Mouse (Mus musculus) right cerebral cortex, adult 2 months (tissue): ENCODE measurements around the gene Arid5b.
"Not testable (repeated sequence)": the region's sequence is repeated elsewhere in the genome, so short reads cannot be mapped to it uniquely, and the experiment has no call there.

Experiments
- DNase-seq, 2 experiments: peaks; one replicate each; pipeline ENCODE4 v3.0.0; 2021 to 2022; ENCODE audit warnings: low spot score in 2 of 2

Arid5b gene

DNA sequence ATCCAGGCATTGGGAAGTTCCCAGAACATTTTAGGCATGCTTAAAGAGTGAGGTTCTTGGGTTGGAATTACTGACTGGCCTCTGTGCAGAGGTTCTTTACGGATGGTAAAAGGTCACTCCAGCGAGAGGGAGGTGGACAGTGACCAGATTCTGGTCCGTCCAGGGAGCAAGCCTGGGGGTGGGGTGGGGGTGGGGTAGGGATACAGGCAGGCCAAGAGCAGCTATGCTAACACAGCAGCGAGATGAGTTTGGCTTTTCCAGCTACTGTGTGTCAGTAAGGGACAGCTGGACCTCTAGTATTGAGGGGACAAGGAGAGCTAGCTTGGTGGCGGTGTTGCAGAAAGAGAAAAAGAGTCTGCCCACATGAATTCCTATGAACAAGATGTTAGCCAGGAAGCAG lies 167.9 kb downstream of the Arid5b start:
- no peak for DNase-seq

DNA sequence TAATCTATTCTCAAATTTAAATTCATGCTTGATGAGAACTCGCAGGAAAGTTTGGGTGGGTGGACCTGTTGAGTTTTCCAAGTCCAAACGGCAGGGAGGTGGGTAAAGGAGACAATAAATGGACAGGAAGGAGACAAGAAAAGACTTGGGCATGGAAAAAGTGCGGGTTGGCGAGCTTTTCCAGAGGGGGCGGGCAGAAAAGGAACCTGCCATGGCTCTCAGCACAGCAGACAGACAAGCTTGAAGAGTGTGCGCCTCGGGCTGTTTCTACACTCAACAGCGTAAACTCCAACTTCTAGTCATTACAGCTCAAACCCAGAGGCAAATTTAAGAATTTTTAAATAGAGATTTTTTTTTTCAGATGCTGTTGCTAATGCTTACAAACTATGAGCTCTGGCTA lies 168.4 kb downstream of the Arid5b start:
- DNase-seq: peak in 1 of 2 experiments; percentile 39

DNA sequence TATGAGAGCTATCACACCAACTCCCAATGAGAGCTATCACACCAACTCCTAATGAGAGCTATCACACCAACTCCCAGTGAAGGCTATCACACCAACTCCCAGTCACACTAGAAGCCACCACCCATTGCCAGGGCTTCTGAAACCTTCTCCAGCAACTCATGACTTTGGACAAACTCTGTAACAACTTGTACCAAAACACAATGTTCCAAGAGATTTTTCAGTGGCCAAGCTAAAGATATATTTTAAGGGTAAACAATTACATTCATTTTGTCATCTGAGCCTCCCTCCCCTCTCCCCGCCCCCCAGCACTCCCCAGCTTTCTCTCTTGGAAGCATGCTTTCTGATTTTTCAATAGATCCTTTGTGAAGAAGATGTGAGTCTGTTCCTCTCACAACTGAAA lies 168.9 kb downstream of the Arid5b start:
- DNase-seq: no peak

DNA sequence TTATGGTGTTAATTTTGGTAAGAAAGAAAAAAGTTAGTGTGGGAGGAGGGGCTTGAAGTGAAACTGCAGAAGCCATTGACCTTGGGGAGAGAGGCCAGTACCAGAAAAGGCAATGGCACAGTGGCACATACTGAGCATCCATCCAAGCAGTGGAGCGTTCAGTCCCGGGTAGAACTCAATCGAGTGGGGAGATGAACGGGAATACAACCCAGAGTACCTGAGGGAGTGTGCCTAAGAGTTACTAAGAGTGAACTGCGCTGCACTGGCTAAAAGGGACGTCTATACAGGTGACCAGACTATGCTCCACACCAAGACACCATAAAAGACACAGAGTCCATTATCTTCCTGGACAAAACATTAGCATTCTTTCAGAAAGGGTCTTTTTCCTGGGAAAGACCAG lies 170.8 kb downstream of the Arid5b start:
- DNase-seq: no peak

DNA sequence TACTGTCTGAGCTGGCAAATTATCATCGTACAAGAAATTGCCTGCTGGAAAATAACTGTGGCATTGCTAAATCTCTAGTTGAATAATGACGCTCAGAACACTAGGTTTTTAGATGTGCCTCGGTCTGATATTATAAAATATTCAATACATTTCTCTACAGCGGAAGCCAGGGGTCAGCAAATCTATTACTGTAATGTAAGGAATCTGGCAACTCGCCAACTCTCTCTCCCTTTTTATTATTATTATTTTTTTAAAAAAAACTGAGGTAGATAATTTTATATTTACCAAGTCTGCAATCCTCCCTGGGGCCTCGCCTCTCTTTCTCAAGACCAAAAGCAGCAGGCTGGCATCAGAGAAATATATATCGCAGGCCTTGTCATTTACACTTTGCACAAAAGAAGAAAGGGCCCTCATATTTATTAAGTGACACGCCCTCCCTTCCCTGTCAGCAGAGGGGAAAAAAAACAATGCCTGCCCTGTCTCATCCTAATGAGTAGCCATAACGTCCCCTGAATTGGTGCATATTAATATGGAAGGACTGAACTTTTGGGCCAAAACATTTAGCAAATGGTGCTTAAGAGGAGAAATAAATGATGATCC lies 172.1 kb downstream of the Arid5b start:
- DNase-seq: no peak

DNA sequence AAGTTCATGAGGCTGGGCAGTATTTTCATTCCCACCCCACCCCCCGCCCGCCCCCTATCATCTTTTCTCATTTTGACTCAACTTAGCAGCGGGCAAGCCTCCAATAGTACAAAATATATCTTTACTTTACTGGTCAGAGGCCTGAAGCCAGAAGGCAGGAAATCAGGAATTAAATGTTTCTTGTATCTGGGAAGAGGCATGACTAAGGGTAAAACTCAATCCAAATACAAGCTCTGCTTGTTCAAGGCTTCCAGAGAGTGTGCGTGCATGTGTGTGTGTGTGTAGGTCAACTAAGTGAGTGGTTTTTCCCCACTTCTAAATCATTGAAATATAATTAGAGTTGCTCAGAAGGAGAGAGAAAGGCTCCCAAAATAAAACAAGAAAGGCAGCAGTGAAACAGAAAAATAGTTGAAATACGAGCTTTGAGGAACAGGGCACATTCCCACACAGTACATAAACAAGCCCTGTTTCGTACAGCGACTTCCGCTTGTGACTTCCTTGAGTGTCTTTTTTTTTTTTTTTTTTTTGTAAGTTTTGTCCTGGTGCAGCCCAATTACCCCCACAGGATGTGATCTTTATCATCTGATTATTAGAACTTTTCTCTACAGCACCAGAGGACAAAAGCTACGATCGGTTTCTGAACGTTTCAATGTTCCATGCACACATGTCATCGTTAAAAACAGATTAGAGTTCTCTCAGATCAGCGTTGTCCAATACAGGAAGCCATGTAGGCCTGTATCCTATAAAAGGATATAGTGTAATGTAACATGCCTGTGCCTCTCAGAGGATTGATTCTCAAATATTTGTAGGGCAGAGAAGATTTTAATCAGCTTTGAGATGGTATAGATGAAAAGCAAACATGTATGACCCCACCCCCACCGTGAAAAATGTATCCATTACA lies 173.4 kb downstream of the Arid5b start:
- no peak for DNase-seq

DNA sequence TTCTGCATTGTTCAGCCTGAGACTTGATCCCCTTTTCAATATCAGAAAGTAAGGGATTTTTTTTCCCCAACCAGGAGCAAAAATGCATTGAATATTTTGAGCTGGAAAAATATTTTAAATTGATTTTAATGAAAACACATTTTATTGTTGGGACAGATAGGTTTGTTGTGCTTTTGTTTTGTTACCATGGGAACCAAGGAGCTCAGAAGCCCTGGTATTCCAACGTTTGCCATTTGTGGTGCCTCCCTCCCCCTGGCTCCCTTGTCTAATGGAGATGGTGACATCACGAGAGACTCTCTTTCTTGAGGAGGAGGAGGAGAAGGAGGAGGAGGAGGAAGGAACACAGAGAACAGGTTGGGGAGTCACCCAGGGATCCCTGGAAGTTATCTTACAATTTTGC lies 174.1 kb downstream of the Arid5b start:
- DNase-seq: no peak

DNA sequence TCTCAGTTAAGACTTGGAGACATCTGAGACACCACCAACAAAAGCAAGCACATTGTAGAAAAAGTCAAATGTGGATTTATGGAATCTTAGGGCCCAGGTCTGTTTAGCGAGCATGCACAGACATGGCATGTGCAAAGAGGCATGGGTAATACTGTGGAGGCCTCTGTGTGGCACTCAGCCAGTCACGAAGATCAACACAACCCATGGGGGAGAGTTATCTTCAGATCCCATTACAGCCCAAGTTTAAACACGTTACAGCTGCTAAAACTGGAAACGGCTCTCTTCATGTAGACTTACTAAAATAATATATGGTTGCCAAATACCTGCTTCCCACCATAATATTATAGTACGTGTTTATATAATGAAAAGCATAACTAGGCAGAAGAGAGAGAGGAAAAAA lies 174.6 kb downstream of the Arid5b start:
- DNase-seq: peak in 1 of 2 experiments; percentile 35

DNA sequence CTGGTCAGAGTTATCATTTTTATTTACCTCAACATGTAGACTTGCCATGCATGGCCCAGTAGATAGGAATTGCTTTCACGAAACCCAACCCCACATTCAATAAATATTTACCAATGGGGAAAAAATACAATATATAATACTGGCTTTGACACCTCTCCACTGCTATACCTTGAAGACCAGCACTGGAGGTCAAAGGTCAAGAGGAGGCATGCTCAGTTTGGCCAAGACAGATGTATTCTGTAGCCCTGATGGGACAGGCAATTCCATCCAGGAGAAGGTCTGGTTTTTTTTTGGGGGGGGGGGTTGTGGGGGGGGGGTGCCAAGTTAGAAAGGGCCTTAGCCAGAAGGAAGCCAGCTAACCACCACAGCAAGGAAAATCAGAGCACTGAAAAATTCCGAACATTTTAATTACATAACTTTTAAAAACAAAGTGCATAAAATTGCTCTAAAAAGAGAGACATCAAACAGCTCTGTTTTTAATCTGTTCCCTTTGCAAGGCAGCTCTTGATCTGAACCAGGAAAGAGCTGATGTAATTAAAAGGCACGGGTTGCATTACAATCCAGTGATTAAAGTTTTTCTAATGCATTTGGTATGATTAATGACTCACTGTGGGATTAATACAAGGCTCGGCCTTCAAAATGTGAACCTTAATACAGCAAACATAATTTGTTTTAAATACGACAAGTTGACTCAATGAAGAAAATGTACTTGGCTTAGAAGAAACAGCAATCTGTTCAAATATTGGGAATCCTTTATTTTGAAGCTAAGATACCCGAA lies 175.3 kb downstream of the Arid5b start:
- no peak for DNase-seq

DNA sequence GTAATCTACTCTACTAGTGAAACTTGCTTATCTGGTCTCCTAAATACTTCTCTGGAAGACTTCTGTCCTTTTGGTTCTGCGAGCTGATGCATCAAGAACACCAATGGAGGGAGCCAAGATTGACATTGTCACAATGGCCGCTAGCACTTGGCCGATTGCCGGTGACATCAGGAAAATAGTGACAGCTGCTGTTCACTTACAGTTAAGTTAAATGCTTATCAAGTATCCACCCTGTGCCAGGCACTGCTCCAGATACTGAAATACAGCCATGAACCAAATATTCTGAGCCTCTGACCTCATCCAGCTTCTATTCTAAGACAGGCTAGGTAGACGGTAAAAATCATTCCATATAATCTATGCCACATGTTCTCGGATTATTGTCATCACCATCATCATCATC lies 176.0 kb downstream of the Arid5b start:
- no peak for DNase-seq

DNA sequence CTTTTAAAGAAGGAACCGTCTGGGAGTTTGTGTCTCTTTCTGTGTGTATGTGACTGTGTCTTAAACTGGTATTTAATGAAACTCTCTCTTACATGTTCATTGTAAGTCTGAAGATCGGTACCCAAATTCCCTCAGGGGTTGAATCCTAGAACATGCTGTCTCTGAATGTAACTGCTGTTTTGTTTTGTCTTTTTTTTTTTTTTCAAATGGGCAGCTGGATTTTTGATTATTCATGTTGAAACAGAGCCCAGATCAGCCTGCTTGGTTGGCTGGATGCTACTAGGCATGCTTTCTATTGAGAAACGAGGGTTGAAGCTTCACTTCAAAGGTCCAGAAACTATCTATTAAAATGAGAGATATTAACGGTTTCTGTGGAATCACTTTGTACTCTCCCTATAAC lies 177.3 kb downstream of the Arid5b start:
- DNase-seq: no peak

DNA sequence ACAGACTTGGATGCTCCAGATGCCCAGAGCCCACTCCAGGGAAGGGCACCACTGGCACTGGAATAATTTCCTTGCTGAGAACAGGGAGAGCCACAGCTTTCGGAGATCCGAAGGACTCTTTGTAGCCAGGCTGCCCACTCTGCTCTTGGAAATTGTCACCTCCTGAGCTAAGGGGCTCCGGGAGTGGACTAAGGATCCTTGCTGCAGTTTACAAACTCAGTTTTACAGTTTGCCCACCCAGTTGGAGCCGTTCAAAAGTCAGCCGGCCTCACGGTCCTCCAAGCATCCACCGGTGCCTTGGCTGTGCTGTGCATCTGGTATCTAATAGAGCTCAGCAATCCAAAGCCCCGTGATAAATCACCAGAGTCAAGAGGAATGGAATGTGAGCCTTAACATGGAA lies 178.0 kb downstream of the Arid5b start:
- no peak for DNase-seq

DNA sequence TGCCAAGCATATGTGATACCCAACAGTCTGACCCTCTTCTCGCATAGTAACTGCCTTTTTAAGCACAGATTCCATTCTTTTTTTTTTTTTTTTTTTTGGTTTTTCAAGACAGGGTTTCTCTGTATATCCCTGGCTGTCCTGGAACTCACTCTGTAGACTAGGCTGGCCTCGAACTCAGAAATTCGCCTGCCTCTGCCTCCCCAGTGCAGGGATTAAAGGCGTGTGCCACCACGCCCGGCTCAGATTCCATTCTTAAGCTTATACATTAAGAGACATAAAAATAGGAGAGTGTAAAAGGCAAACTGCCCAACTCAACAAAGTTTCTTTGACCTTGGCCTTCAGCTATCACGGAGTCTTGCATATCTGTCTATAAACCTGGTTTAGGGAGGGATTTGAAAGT lies 178.7 kb downstream of the Arid5b start:
- DNase-seq: not testable (repeated sequence)

DNA sequence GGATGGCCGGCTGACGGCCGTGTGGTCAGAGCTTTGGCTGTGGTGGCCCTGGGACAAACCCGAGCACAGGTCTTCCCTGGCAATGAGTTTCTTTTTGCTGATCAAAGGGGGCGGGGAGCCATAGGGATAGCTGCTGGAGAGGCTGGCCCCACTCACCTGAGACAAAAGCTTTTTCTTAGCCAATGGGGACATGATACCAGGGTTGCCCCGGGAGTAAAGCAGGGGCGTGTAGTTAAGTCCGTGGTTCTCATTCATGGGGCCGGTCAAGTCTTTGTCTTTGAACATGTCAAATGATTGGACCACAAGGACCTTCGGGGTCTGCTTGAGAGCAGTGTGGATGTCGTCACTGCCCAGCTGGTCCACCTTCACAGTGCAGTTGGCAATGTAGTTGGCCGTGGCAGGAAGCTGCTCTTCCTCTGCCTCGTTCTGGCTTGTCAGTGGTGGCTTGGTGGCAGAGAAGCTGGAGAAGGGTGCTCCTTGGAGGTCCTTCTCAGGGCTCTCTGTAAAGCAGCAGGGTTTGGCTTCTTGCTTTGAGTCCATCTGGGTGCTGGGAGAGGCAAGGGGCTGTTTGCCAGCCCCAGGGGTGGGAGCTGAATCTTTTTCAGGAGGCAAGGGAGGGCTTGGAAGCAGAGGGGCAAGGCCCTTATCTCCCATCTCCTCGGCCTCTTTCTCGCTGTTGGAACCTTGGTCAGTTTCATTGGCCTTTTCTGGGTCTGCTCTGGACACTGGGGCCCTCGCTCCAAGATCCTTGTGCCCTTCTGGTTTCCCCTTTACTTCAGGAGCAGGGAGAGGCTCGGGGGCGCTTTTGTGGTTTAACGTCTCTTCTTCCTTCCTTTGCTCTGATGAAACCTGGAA lies 180.5 kb downstream of the Arid5b start:
- no peak for DNase-seq

DNA sequence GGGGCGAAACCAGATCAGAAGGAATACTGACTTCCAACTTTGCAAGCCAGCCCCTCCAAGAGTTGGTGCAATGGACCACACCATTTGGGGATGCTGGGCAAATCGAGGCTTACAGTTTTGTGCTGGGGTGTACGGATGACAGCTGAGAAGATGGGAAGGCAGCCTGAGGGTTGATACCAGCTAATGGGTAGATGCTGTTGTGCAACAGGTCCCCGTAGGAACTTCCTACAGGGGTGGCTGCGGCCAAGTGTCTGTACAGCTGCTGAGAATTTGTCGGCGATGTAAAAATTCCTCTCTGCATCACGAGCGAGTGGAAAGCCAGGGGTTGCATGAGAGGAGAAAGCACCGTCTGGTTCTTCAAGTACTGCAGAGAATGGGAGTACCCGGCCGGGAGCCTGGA lies 182.1 kb downstream of the Arid5b start:
- no peak for DNase-seq

DNA sequence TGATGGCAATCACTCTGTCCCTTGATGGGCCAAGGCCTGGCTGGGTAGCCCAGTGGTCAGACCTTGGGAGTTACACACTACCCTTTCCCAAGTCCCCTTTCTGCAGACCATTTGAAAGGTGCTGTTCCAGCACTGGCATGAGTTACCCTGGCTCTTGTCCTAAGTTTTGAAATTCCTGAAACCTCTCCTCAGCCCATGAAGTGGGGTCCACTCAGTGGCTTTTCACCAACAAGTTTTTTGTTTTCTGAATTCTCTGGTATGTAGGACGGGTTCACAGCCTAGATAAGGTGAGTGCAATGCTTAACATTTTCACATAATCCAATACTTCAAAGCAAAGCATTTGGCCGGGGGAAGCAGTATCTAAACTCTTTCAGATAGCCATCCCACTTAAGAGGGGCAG lies 183.4 kb downstream of the Arid5b start:
- no peak for DNase-seq

DNA sequence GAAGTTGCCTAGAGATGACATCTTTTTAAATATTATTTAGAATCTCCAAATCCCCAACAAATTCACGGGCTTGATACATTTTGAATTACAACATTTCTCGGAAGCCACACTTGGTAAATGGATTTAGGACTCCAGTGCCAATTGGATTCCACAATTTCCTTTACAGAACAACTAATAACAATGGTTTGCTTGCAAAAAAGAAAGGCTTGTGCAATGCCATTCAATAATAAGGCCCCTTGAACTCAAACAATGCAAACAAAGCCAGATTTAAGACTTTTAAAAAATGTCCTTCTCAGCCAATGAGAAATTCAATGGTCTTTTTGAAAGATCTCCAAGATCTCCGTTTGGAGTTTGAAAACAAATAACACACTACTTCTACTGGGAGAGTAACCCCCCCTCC lies 185.0 kb downstream of the Arid5b start:
- no peak for DNase-seq

DNA sequence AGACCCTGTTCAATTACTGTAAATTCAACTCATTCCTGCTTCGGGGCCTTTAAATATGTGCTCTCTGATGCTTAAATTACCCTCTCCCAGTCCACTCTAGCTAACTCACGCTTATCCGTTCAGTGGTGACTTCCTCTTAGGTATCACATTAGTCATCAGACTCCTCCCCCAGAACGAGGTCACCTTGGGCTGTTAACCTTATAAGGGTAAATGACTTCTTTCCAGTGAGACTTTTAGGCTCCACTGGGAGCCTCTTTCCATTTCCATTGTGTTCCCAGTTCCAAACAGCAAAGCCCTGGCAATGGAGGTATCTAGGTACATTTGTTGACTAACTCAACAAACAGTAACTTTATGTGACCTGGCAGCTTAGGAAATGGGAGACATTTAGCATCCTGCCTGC lies 186.7 kb downstream of the Arid5b start:
- DNase-seq: no peak

DNA sequence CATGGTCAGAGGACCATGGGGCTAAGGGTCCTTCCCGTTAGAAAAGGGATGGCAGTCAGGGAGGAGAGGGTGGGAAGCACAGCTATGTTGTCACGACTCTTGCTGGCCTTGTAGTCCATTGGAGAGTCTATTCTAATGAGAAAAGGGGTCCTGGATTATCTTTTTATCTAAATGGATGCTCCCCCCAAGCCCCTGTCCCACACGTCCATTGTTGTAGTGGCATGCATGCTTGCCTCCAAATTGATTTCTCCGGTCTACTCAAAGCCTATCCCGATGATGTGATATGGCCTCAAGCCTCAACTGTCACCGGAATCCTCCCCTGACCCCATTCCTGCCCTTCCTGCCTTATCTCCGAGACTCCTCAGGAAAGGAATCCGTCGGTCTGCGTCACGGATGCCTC lies 187.5 kb downstream of the Arid5b start:
- no peak for DNase-seq

DNA sequence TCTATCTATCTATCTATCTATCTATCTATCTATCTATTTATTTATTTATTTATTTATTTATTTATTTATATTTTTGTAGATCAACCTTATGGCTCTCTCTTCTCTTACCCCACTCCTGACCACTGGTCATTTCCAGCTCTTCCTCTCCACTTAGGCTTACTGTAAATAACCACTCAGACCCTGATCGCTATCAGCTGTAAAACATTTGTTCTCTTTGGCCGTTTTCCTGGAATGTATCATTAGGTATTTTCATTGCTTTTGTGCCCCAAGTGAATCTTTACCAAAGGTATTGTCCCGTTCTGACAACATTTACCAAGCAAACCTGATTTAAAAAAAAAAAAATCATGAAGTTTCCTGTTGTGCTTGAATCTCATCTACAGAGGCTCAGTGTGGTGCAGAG lies 188.0 kb downstream of the Arid5b start:
- DNase-seq: no peak

DNA sequence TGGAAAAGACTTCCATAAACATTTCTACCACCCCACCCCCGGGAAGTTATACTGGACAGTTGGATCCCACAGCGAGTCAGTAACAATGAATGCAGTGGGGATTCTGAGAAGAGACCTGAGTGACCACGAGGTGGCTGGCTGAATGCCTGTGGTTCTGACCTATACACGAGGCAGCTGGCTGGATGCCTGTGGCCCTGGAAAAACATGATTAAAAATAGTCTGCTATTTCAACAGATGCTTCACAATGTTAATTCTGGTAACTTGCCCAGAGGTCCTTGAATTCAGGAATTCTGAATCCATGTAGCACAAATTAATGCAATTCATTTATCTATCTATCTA lies 188.4 kb downstream of the Arid5b start:
- DNase-seq: no peak
